Mouse (Mus musculus) midbrain, embryonic 11.5 days (tissue): Measurements from ENCODE around the gene Mrps7. TPM values are rescaled to one million over a fixed set of nuclear protein-coding genes. Genes with fewer than 3 reads are reported as not detected.
A peak's percentile ranks its signal among the peaks of the same experiment; 100 is the strongest.

Experiments
- ATAC-seq: fragments of 200-750 bp; cut with Nextera tagmentation; 2 replicates; pipeline ENCODE4 v1.8.0; 2017; ENCODE audit warnings: moderate TSS enrichment, moderate library complexity; ENCODE audit not compliant: low FRiP score
- DNase-seq: peaks from one replicate; pipeline ENCODE4 v3.0.0; 2015; ENCODE audit warnings: low spot score; ENCODE audit errors: missing footprints
- H3K27ac ChIP-seq: fragments of 300-500 bp; sonication (generic); 2 replicates; pipeline ENCODE4 v1.5.1; 2014; ENCODE audit warnings: low read depth, low read length
- H3K27me3 ChIP-seq: fragments of 300-500 bp; sonication (generic); 2 replicates; pipeline ENCODE4 v1.6.1; 2014; ENCODE audit warnings: mild to moderate bottlenecking, low read length, moderate library complexity, mixed read lengths; ENCODE audit not compliant: control insufficient read depth, insufficient read depth
- H3K36me3 ChIP-seq: fragments of 300-500 bp; sonication (generic); 2 replicates; pipeline ENCODE4 v1.6.1; 2014; ENCODE audit warnings: mild to moderate bottlenecking, low read length, moderate library complexity, mixed read lengths; ENCODE audit not compliant: control insufficient read depth, insufficient read depth
- H3K4me1 ChIP-seq: fragments of 300-500 bp; sonication (generic); 2 replicates; pipeline ENCODE4 v1.6.1; 2014; ENCODE audit warnings: low read length; ENCODE audit not compliant: control insufficient read depth, insufficient read depth
- H3K4me2 ChIP-seq: fragments of 300-500 bp; sonication (generic); 2 replicates; pipeline ENCODE4 v1.6.1; 2014; ENCODE audit warnings: mild to moderate bottlenecking, moderate library complexity
- H3K4me3 ChIP-seq: fragments of 300-500 bp; sonication (generic); 2 replicates; pipeline ENCODE4 v1.5.1; 2014; ENCODE audit warnings: low read depth, low read length
- H3K9ac ChIP-seq: fragments of 300-500 bp; sonication (generic); 2 replicates; pipeline ENCODE4 v1.6.1; 2014; ENCODE audit warnings: low read length
- H3K9me3 ChIP-seq: fragments of 300-500 bp; sonication (generic); 2 replicates; pipeline ENCODE4 v1.6.1; 2016; ENCODE audit warnings: low read length; ENCODE audit not compliant: control insufficient read depth
- WGBS: fragments of 180-500 bp; shearing (Covaris S2); extraction: QIAGEN DNeasy Blood & Tissue Kit; methylation state at CpG from one replicate; pipeline ENCODE4 v1.1.7; 2014; 5-methylcytosine and 5-hydroxymethylcytosine counted together
- polyA plus RNA-seq: library from polyadenylated mRNA; unstranded; fragments of >200 nt; fragmentation: Nextera tagmentation; extraction: Ambion mirVana; gene quantifications from 2 replicates; pipeline ENCODE4 v1.2.1, GENCODE M21; 2014

Mrps7 gene
- polyA plus RNA-seq, 1 experiment from 2014 or later: 105 TPM

DNA sequence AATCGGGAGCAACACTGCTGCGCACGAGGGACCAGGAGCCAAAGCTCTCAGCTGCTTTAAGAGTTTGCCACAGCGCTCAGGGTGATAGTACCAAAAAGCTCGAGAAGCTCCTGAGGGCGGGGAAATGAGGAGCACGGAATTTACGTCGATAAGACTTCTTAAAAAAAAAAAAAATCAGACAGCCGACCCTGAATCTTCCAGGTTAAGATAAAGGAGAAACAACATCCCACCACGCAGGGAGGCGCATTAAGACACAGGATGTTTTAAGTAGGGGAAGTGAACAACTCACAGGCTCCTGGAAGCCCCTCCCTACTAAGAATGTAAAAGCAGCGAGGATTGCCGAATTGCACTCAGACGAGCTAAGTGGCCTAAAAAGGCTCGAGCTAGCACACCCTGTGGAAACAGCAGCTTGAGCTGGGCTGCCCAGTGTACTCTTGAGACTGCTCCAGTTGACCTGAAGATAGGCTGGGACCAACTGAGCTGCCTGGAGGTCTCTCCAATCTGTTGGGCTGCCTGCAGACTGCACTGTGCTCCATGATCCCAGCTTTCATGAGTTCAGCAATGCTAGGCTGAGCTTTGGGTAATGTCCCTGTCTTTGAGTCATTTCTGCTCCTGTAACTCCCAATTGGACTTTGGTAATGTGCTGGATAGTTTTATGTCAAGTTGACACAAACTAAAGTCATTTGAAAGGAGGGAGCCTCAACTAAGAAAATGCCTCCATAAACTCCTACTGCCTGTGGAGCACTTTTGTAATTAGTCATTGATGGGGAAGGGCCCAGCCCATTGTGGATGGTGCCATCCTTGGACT is 9.6 kb downstream of the Mrps7 start:
- Histone ChIP-seq H3K4me2 (peak overlapping the region; percentile 77), H3K36me3 (no peaks in the 10 kb centered on the region), H3K27me3 (no peaks in the 10 kb centered on the region), H3K9ac (peak overlapping the region; percentile 63), H3K4me3 (peak overlapping the region; percentile 53), H3K9me3 (no peaks in the 10 kb centered on the region), H3K27ac (no peak overlapping the region; the same call in 1 of the 2 replicates), H3K4me1 (peaks cover 11% of the 10 kb centered on the region)
- ATAC-seq: no peak; the same call in 1 of the 2 replicates
- WGBS: under 1% methylated on average over 16 of the region's 16 CpGs
- DNase-seq: peak; percentile 88

DNA sequence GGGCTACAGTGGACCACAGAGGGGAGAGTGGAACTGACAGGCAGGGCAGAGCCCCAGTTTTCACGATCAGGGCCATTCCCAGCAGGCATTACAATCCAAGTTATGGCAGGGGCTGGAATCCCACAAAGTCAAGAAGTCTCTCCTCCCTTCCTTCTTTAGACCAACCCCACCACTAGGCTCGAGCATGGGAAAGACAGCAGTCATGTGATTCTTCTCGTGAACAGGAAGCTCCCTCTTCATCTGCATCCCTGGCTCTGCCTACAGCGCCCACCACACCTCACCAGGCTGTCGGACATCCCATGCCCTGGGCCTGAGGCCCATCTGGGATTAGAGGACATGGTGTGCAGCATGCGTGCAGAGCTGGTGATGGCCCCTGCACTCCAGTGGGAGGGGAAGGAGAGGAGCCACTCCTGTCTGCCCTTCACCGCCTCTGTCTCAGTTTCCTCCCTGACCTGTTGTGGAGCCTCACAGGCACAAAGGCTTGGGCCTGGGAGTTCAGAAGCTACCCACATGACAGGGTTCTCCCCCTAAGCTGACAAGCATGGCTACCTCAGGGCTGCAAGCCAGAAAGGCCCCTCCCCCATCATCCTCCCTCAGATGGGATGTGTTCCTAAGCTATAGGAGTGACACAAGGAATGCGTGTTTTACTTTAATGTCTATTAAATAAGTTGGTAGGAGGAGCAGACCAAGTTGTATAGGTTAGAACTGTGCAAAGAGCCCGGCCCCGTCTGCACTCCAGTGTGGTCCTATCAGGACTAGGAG is 10.8 kb downstream of the Mrps7 start:
- peaks cover 11% of the 10 kb centered on the region for H3K4me1 ChIP-seq
- DNase-seq (no peak), ATAC-seq (no peak)
- H3K4me2 ChIP-seq: no peak overlapping the region
- H3K36me3 ChIP-seq: no peaks in the 10 kb centered on the region
- no peak overlapping the region for H3K9ac ChIP-seq
- H3K27me3 ChIP-seq: no peaks in the 10 kb centered on the region
- H3K27ac ChIP-seq: no peak overlapping the region
- H3K4me3 ChIP-seq: no peak overlapping the region
- WGBS: 81% methylated on average over 10 of the region's 10 CpGs
- H3K9me3 ChIP-seq: no peaks in the 10 kb centered on the region

DNA sequence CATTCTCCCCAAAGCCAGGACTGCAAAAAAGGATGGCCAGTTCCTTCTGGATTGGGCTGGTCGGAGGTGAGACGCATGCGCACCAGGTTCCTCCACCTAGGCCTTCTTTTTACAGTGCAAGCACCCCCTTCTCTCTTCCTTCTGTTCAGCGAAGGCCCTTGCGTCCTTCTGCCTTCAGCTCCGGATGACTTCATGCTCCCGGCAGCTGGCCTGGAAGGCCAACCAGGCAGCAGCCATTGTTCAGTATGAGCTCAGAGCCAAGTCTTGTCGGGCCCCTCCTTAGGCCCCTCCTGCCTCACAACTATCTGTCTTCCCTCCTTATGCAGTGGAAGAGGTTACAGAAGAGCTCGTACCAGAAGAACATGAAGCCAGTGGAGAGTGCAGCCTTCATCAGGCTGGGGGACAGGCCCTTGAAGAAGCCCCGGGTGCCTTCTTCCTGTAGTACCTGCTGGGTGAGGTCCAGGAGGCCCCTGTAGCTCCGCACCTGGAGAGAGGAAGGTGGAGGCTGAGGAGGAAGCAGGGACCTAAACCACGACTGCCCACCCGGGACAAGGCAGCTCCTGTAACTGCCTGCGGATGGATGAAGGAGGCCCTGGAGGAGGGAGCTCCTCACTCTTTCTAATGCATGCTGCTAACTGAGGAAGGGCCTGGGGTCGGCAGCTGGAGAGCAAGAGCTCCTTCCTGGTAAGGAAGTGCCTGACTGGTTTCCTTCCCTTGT is 11.5 kb downstream of the Mrps7 start:
- DNase-seq (no peak), ATAC-seq (no peak)
- no peaks in the 10 kb centered on the region for H3K27me3 ChIP-seq
- WGBS: 79% methylated on average over 15 of the region's 15 CpGs
- peaks cover 11% of the 10 kb centered on the region for H3K4me1 ChIP-seq
- no peaks in the 10 kb centered on the region for H3K36me3 ChIP-seq
- H3K27ac ChIP-seq: no peak overlapping the region
- H3K4me3 ChIP-seq: no peak overlapping the region
- no peak overlapping the region for H3K4me2 ChIP-seq
- H3K9me3 ChIP-seq: no peaks in the 10 kb centered on the region
- H3K9ac ChIP-seq: no peak overlapping the region

DNA sequence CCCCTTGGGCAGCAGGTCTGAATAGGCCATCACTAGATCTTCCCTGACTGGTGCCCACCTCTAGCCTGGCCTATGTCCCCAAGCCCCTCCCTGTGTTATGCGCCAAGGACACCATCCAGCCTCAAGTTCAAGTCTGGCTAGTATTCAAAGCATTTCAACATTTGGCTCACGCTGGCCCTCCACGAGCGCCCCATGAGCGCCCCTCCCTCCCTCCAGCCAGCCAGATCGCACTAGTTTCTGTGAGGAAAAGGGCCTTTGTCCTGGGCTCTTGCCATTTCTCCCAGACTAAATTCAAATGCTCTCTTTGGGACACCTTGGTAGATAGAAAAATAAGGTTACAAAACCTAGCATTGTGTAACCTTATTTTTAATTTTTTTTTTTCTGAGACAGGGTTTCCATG is 12.2 kb downstream of the Mrps7 start:
- Histone ChIP-seq H3K9me3 (no peaks in the 10 kb centered on the region), H3K27me3 (no peaks in the 10 kb centered on the region), H3K4me2 (no peak overlapping the region), H3K27ac (no peak overlapping the region), H3K4me3 (no peak overlapping the region), H3K36me3 (no peaks in the 10 kb centered on the region), H3K4me1 (peaks cover 11% of the 10 kb centered on the region), H3K9ac (no peak overlapping the region)
- ATAC-seq (no peak), DNase-seq (no peak)
- 91% methylated on average over 6 of the region's 6 CpGs for WGBS

DNA sequence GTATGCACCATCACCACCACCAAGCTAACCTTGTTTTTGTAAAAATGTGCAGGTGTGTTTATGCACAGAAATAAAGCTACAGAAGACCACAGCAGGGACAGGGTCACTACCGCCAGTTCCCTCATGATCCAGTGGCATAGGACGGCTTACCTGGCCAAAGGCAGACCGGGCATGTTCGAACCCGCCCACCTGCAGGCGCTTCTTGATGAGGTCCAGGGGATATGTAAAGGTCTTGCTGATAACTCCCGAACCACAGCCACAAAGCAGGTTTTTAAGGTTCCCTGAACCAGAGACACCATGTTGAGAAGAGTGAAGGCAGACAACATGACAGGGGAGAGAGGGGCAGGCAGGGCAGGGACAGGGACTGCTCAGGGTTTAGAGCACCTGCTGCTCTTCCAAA is 12.6 kb downstream of the Mrps7 start:
- Histone ChIP-seq H3K9ac (no peak overlapping the region), H3K4me3 (no peak overlapping the region), H3K4me1 (peaks cover 11% of the 10 kb centered on the region), H3K36me3 (no peaks in the 10 kb centered on the region), H3K9me3 (no peaks in the 10 kb centered on the region), H3K4me2 (no peak overlapping the region), H3K27me3 (no peaks in the 10 kb centered on the region), H3K27ac (no peak overlapping the region)
- no peak for DNase-seq
- no peak for ATAC-seq
- 91% methylated on average over 7 of the region's 7 CpGs for WGBS

DNA sequence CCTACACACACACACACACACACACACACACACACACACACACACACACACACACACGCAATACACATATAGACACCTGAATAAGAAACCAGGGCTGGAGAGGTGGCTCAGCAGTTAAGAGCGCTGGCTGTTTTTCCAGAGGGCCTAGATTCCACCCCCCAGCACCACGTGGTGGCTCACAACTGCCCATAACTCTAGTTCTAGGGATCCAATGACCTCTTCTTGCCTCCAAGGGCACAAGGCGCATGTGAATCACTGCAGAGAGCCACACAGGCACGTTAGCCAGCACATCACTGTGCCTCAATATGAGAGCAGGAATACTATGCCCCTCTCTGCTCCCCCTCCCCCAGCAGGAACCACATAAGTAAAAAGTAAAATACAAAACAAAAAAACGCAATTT is 13.2 kb downstream of the Mrps7 start:
- Histone ChIP-seq H3K36me3 (no peaks in the 10 kb centered on the region), H3K27me3 (no peaks in the 10 kb centered on the region), H3K9me3 (no peaks in the 10 kb centered on the region), H3K4me3 (no peak overlapping the region), H3K9ac (no peak overlapping the region), H3K4me2 (no peak overlapping the region), H3K27ac (no peak overlapping the region), H3K4me1 (peaks cover 9% of the 10 kb centered on the region)
- DNase-seq (no peak), ATAC-seq (no peak)
- WGBS: 86% methylated on average over 6 of the region's 6 CpGs

DNA sequence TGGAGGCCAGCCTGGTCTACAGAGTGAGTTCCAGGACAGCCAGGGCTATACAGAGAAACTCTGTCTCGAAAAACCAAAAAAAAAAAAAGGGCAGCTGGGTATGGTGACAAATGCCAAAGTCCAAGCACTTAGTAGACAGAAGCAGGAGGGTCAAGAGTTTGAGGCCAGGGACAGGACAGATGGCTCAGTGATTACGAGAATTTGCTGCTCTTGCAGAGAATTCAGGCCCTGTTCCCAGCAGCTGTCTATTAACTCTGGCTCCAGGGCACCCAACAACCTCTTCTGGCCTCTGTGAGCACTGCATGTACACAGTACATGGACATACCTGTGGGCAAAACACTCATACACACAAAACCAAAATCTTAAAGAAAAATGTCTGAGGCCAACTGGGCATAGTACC is 14.3 kb downstream of the Mrps7 start:
- Histone ChIP-seq H3K4me3 (no peak overlapping the region), H3K36me3 (0 out of 2 replicates have a peak, but pooled peaks cover 2% of the 10 kb centered on the region), H3K4me1 (peaks cover 5% of the 10 kb centered on the region), H3K27me3 (no peaks in the 10 kb centered on the region), H3K9me3 (no peaks in the 10 kb centered on the region), H3K9ac (no peak overlapping the region), H3K4me2 (no peak overlapping the region), H3K27ac (no peak overlapping the region)
- WGBS: 89% methylated on average over 2 of the region's 2 CpGs
- DNase-seq: no peak
- no peak for ATAC-seq

DNA sequence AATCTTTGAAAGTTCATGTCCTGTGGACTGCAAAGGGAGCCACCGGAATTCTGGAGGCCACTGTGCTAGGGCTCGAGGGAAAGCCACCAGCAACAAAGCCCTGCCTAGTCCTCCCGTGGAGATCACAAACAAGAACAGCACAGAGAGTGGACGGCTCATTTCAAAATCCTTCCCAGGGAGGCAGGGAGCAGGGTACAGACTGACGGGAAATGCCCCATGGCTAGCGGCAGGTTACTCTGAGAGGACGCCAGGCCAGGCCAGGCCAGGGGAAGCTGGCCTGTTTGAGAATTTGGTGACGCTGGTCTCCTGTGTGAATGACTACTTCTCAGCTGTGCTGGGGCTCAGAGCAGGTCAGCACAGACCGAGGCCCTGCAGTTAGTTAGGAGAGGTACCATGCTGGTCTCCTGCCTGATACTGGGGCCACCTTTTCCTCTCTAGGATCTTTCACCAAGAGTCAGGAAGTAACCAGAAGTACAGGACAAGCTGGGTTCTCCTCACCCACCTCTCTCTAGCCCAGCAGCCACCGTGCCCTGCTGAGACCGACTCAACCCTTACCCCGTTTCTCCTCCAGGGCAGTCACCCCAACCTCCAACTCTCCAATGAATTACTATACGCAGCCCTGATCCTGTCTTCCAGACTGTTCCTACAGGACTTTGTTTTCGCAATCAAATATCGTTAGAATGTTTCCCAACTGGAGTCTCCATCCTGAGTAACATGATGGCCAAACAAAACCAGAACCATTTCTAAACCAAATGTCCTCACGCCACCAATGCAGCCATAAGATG is 15.2 kb downstream of the Mrps7 start:
- 88% methylated on average over 16 of the region's 16 CpGs for WGBS
- no peak overlapping the region for H3K4me3 ChIP-seq
- DNase-seq (no peak), ATAC-seq (no peak)
- H3K27ac ChIP-seq: no peak overlapping the region
- no peaks in the 10 kb centered on the region for H3K4me1 ChIP-seq
- H3K9ac ChIP-seq: no peak overlapping the region
- no peaks in the 10 kb centered on the region for H3K27me3 ChIP-seq
- H3K36me3 ChIP-seq: 0 out of 2 replicates have a peak, but pooled peaks cover 2% of the 10 kb centered on the region
- no peaks in the 10 kb centered on the region for H3K9me3 ChIP-seq
- H3K4me2 ChIP-seq: no peak overlapping the region
